Mouse (Mus musculus) spleen, postnatal 14 days (tissue): ENCODE results near the gene Atp5g3.
"Not testable (repeated sequence)": the region's sequence is repeated elsewhere in the genome, so short reads cannot be mapped to it uniquely, and the experiment has no call there.

Experiments used
- DNase-seq, 2 experiments: peaks; one replicate each; pipeline ENCODE4 v3.0.0; 2021 to 2022; ENCODE audit warnings: low spot score in 2 of 2

The Atp5g3 gene

GRCm38 (mm10) chr2:73911175-73911700, at the start of gene Atp5g3:
Gene Atp5g3, minus strand, starts transcription at chr2:73911326.
- DNase-seq = peak; percentile 80 to 89

GRCm38 (mm10) chr2:73958342-73958741, 47.2 kb upstream of the Atp5g3 start:
- DNase-seq = no peak

- no peak for DNase-seq
These were observed 42.5 kb upstream of the Atp5g3 start for GRCm38 (mm10) chr2:73953612-73954011.

GRCm38 (mm10) chr2:73952597-73953219, 41.6 kb upstream of the Atp5g3 start:
- DNase-seq = no peak

GRCm38 (mm10) chr2:73947360-73947759, 36.2 kb upstream of the Atp5g3 start:
- no peak for DNase-seq

GRCm38 (mm10) chr2:73943735-73944134, 32.6 kb upstream of the Atp5g3 start:
- no peak for DNase-seq

GRCm38 (mm10) chr2:73942844-73943243, 31.7 kb upstream of the Atp5g3 start:
- no peak for DNase-seq

- DNase-seq = no peak
These were observed 30.2 kb upstream of the Atp5g3 start for GRCm38 (mm10) chr2:73941281-73941680.

- DNase-seq = no peak
These were observed 29.3 kb upstream of the Atp5g3 start for GRCm38 (mm10) chr2:73940471-73940870.

GRCm38 (mm10) chr2:73938896-73939295, 27.8 kb upstream of the Atp5g3 start:
- DNase-seq = no peak

GRCm38 (mm10) chr2:73932676-73933313, 21.7 kb upstream of the Atp5g3 start:
- DNase-seq = no peak

GRCm38 (mm10) chr2:73927711-73928110, 16.6 kb upstream of the Atp5g3 start:
- DNase-seq = no peak

- no peak for DNase-seq
These were observed 14.4 kb upstream of the Atp5g3 start for GRCm38 (mm10) chr2:73925539-73925938.

- DNase-seq = no peak
These were observed 14.0 kb upstream of the Atp5g3 start for GRCm38 (mm10) chr2:73925089-73925488.

- DNase-seq = no peak
These were observed 8.5 kb upstream of the Atp5g3 start for GRCm38 (mm10) chr2:73919642-73920041.

- no peak for DNase-seq
These were observed 1.1 kb upstream of the Atp5g3 start for GRCm38 (mm10) chr2:73912264-73912663.

- peak; percentile 21 to 28 for DNase-seq
These were observed 453 bp downstream of the Atp5g3 start for GRCm38 (mm10) chr2:73910571-73911174.

GRCm38 (mm10) chr2:73909116-73909515, 2.0 kb downstream of the Atp5g3 start:
- DNase-seq = no peak

- not testable (repeated sequence) for DNase-seq
These were observed 6.4 kb downstream of the Atp5g3 start for GRCm38 (mm10) chr2:73904679-73905078.

GRCm38 (mm10) chr2:73903536-73903935, 7.6 kb downstream of the Atp5g3 start:
- DNase-seq = no peak

- not testable (repeated sequence) for DNase-seq
These were observed 8.8 kb downstream of the Atp5g3 start for GRCm38 (mm10) chr2:73902328-73902727.

GRCm38 (mm10) chr2:73901169-73901568, 10.0 kb downstream of the Atp5g3 start:
- no peak for DNase-seq

GRCm38 (mm10) chr2:73900364-73900763, 10.8 kb downstream of the Atp5g3 start:
- no peak for DNase-seq
